Mouse (Mus musculus) limb, embryonic 14.5 days (tissue): ENCODE data around the gene Prph. TPM values are rescaled to one million over a fixed set of nuclear protein-coding genes. Genes with fewer than 3 reads are reported as not detected.

Experiments used
- ATAC-seq: fragments of 200-750 bp; cut with Nextera tagmentation; 2 replicates; pipeline ENCODE4 v1.8.0; 2017; ENCODE audit warnings: low read depth, moderate number of reproducible peaks, moderate TSS enrichment; ENCODE audit not compliant: low FRiP score
- DNase-seq: peaks from one replicate; pipeline ENCODE4 v3.0.0-alpha.2; 2015; ENCODE audit warnings: low spot score
- H3K27ac ChIP-seq: fragments of 300-500 bp; sonication (generic); replicated peaks from 2 replicates; pipeline ENCODE4 v1.5.1; 2014; ENCODE audit warnings: low read depth, mild to moderate bottlenecking, low read length, moderate library complexity, mixed read lengths
- H3K27me3 ChIP-seq: fragments of 300-500 bp; sonication (generic); 2 replicates; pipeline ENCODE4 v1.6.1; 2014; ENCODE audit warnings: low read length, mixed read lengths; ENCODE audit not compliant: control insufficient read depth, insufficient read depth
- H3K36me3 ChIP-seq: fragments of 300-500 bp; sonication (generic); 2 replicates; pipeline ENCODE4 v1.6.1; 2014; ENCODE audit warnings: mild to moderate bottlenecking, low read length, moderate library complexity, mixed read lengths; ENCODE audit not compliant: control insufficient read depth, insufficient read depth
- H3K4me1 ChIP-seq: fragments of 300-500 bp; sonication (generic); 2 replicates; pipeline ENCODE4 v1.6.1; 2014; ENCODE audit warnings: antibody characterized with exemption, low read length, mixed read lengths; ENCODE audit not compliant: control insufficient read depth, insufficient read depth
- H3K4me2 ChIP-seq: fragments of 300-500 bp; sonication (generic); replicated peaks from 2 replicates; pipeline ENCODE4 v1.6.1; 2014; ENCODE audit warnings: low read depth, mild to moderate bottlenecking, low read length, moderate library complexity; ENCODE audit not compliant: severe bottlenecking
- H3K4me3 ChIP-seq: fragments of 300-500 bp; sonication (generic); replicated peaks from 2 replicates; pipeline ENCODE4 v1.5.1; 2014; ENCODE audit warnings: low read length
- H3K9ac ChIP-seq: fragments of 300-500 bp; sonication (generic); 2 replicates; pipeline ENCODE4 v1.6.1; 2014; ENCODE audit warnings: mild to moderate bottlenecking, low read depth, low read length, moderate library complexity; ENCODE audit not compliant: severe bottlenecking
- H3K9me3 ChIP-seq: fragments of 300-500 bp; sonication (generic); 2 replicates; pipeline ENCODE4 v1.6.1; 2016; ENCODE audit warnings: low read length; ENCODE audit not compliant: control insufficient read depth
- POLR2A ChIP-seq: fragments of 200-500 bp; IDR thresholded peaks from 2 replicates; pipeline ENCODE4 v1.8.0; 2012; ENCODE audit warnings: inconsistent platforms, mild to moderate bottlenecking, moderate library complexity, borderline replicate concordance; ENCODE audit not compliant: insufficient read depth, insufficient read length; ENCODE audit errors: extremely low read depth
- WGBS: fragments of 180-500 bp; shearing (Covaris S2); extraction: QIAGEN DNeasy Blood & Tissue Kit; methylation state at CpG from one replicate; pipeline ENCODE4 v1.1.7; 2014; 5-methylcytosine and 5-hydroxymethylcytosine counted together
- polyA plus RNA-seq, 2 experiments: library from polyadenylated mRNA; depleted of rRNA in 1 of 2; stranded (reverse) in 1 of 2; unstranded in 1 of 2; fragments of >200 nt; fragmentation: Nextera tagmentation in 1 of 2; extraction: Ambion mirVana in 1 of 2; gene quantifications; 2 replicates each; pipeline versions ENCODE4 v1.2.1 to v1.2.3; 2012 to 2014

The Prph gene
- polyA plus RNA-seq, 2 experiments: 1.3 to 4.2 TPM

GRCm38 (mm10) chr15:99017986-99018385, 37.0 kb upstream of the Prph start:
- TF ChIP-seq POLR2A: no peak
- H3K4me2 ChIP-seq: peak overlapping the region; percentile 18; the same call in 1 of the 2 replicates
- no peaks in the 10 kb centered on the region for H3K9me3 ChIP-seq
- no peaks in the 10 kb centered on the region for H3K36me3 ChIP-seq
- no peaks in the 10 kb centered on the region for H3K27me3 ChIP-seq
- no peak overlapping the region for H3K9ac ChIP-seq
- H3K27ac ChIP-seq: peak overlapping the region; percentile 94
- ATAC-seq (peak; percentile 92), DNase-seq (peak; percentile 93)
- H3K4me3 ChIP-seq: no peak overlapping the region
- H3K4me1 ChIP-seq: peaks cover 26% of the 10 kb centered on the region
- WGBS: 18% methylated on average over 9 of the region's 9 CpGs

GRCm38 (mm10) chr15:99018630-99019029, 36.3 kb upstream of the Prph start:
- ATAC-seq (no peak), DNase-seq (no peak)
- no peak for TF ChIP-seq POLR2A
- Histone ChIP-seq H3K9ac (no peak overlapping the region), H3K4me1 (peaks cover 26% of the 10 kb centered on the region), H3K4me3 (no peak overlapping the region), H3K36me3 (no peaks in the 10 kb centered on the region), H3K4me2 (no peak overlapping the region), H3K27me3 (no peaks in the 10 kb centered on the region), H3K9me3 (no peaks in the 10 kb centered on the region), H3K27ac (peak overlapping the region; percentile 94)
- 56% methylated on average over 4 of the region's 4 CpGs for whole genome bisulfite sequencing

GRCm38 (mm10) chr15:99019436-99019835, 35.5 kb upstream of the Prph start:
- ATAC-seq: no peak
- Histone ChIP-seq H3K27ac (peak overlapping the region; percentile 94), H3K4me2 (no peak overlapping the region), H3K4me1 (peaks cover 26% of the 10 kb centered on the region), H3K9ac (no peak overlapping the region), H3K36me3 (no peaks in the 10 kb centered on the region), H3K27me3 (no peaks in the 10 kb centered on the region), H3K4me3 (no peak overlapping the region), H3K9me3 (no peaks in the 10 kb centered on the region)
- DNase-seq: peak; percentile 37
- TF ChIP-seq POLR2A: no peak
- WGBS: 31% methylated on average over 8 of the region's 8 CpGs

- H3K27ac ChIP-seq: 0 out of 2 replicates have a peak overlapping the region, but pooled peaks have one; percentile 13
- H3K4me2 ChIP-seq: no peak overlapping the region
- no peaks in the 10 kb centered on the region for H3K36me3 ChIP-seq
- no peak for TF ChIP-seq POLR2A
- DNase-seq (no peak), ATAC-seq (no peak)
- no peak overlapping the region for H3K9ac ChIP-seq
- 93% methylated on average over 4 of the region's 4 CpGs for WGBS
- no peak overlapping the region for H3K4me3 ChIP-seq
- H3K27me3 ChIP-seq: no peaks in the 10 kb centered on the region
- no peaks in the 10 kb centered on the region for H3K9me3 ChIP-seq
- peaks cover 22% of the 10 kb centered on the region for H3K4me1 ChIP-seq
Measured at GRCm38 (mm10) chr15:99020171-99020570, 34.8 kb upstream of the Prph start.

- TF ChIP-seq POLR2A: no peak
- no peak overlapping the region for H3K27ac ChIP-seq
Measured at GRCm38 (mm10) chr15:99021255-99021654, 33.7 kb upstream of the Prph start.

More at GRCm38 (mm10) chr15:99021255-99021654, 33.7 kb upstream of the Prph start:
- Histone ChIP-seq H3K4me1 (peaks cover 22% of the 10 kb centered on the region), H3K27me3 (no peaks in the 10 kb centered on the region), H3K9ac (no peak overlapping the region), H3K36me3 (no peaks in the 10 kb centered on the region), H3K4me2 (no peak overlapping the region), H3K9me3 (no peaks in the 10 kb centered on the region), H3K4me3 (no peak overlapping the region)
- WGBS: 98% methylated on average over 7 of the region's 7 CpGs
- DNase-seq (no peak), ATAC-seq (no peak)
